Mouse (Mus musculus): ENCODE results near the gene Phf20.

DNA sequence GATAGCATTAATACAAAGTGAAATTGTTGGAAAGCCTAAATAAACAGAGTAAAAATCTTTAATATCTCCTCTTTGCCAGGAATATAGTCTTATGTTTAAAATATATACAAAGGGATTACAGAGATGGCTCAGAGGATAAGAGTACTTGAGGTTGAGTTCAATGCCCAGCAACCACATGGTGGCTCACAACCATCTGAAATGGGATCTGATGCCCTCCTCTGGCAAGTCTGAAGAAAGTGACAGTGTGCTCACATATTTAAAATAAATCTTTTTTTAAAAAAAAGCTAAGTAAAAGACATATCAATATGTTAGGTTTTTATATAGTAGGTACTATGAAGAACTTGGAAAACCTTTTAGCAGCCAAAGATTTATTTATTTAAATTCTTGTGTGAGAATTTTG lies 44.7 kb upstream of the Phf20 start:
- TF ChIP-seq POLR2A (IDR thresholded peaks at IDR 0.05; ENCODE audit: borderline replicate concordance, control insufficient read depth, low read depth, low read length) (no peak), CTCF (IDR thresholded peaks at IDR 0.05; ENCODE audit: control insufficient read depth, insufficient read depth, low read length) (no peak)

Measured in bone marrow, adult 2 months (tissue).